Mouse (Mus musculus): ENCODE data around the gene Gosr2.

- TF ChIP-seq CTCF (IDR thresholded peaks at IDR 0.05; ENCODE audit: control insufficient read depth, insufficient read depth, insufficient read length): no peak
- TF ChIP-seq MYOD1 (IDR thresholded peaks at IDR 0.05; ENCODE audit: control insufficient read depth, insufficient read length, low read depth): no peak
- TF ChIP-seq CEBPB (IDR thresholded peaks at IDR 0.05; ENCODE audit: low read depth): no peak
- TF ChIP-seq USF1 (IDR thresholded peaks at IDR 0.05; ENCODE audit: low read depth): no peak
- TF ChIP-seq MYOG (IDR thresholded peaks at IDR 0.05; ENCODE audit: control insufficient read depth, extremely low read depth, insufficient read length): no peak
- TF ChIP-seq MAX (IDR thresholded peaks at IDR 0.05): no peak
Observed at GRCm38 (mm10) chr11:103732306-103732705, 34.6 kb upstream of the Gosr2 start.
